Mouse (Mus musculus) ES-Bruce4 (cell line): ENCODE data around the gene Mef2c.

Source experiments
- CTCF ChIP-seq: IDR thresholded peaks from one replicate; pipeline ENCODE4 v1.8.1; 2011; ENCODE audit warnings: low read depth, low read length
- EP300 ChIP-seq: IDR thresholded peaks from 2 replicates; pipeline ENCODE4 v1.6.1; 2011; ENCODE audit warnings: low read depth, low read length; ENCODE audit not compliant: insufficient read depth
- POLR2A ChIP-seq: IDR thresholded peaks from one replicate; pipeline ENCODE4 v1.8.1; 2011; ENCODE audit warnings: low read length; ENCODE audit not compliant: insufficient read depth

DNA sequence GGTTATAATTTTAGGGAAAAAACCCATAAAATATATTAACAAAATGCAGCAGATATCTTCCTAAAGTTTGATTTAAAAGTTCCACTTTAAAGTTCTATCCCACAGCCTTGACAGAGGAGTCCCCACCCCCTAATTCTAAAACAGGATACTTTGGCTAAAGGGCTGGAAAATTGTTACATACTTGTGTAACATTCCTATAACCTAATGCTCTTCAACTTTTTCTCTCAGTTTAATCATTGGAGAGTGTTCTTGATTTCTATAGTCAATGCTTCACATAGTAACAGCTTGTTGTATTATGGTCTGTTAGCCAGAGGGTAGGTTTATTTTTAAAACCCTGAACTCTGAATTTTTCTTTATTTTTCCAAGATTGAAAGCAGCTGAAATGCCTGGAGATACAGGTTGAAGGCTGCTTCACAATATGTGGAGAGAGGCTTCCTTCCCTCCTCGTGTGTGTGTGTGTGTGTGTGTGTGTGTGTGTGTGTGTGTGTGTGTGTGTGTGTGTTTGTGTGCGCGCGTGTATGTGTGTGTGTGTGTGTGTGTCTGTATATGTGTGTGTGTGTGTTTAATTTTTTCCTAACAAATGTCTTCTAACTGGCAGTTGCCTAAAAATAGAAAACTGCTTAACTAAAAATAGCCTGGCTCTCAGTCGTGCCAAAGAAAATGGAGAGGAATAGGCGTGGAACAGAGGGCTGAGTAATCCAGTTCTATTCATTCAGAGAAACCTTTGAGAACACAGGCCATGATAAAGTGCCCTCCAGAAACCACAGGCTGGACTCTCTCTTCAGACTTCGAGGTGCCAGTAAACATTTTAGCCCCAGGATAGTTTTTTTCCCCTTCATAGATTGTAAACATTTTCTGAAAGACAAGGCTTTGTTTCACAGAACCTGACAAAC, 99.8 kb downstream of the Mef2c start:
- TF ChIP-seq CTCF (no peak), POLR2A (no peak), EP300 (no peak)
